Mouse (Mus musculus): ENCODE results near the gene Tbc1d1.

DNA sequence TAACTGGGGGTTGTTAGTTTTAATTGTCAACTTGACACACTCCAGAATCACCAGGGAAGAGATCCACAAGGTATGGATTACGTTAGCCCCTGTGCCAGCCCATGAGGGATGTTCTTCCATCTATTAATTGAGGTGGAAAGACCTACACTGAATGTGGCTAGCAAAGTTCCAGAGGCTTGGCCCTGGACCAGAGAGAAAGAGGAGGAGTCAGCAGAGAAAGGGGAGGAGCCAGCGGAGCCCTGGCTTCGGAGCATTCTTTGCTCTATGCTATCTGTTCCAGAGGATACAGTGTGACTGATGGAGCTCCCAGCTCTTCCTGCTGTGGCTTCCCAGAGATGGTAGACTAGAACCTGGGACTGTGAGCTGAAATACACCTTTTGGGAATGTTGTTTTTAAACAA, 50.3 kb downstream of the Tbc1d1 start:
- TF ChIP-seq GATA1 (IDR thresholded peaks at IDR 0.05; ENCODE audit: low read length) (no peak), TAL1 (IDR thresholded peaks at IDR 0.05; ENCODE audit: low read length) (no peak)
